Mouse (Mus musculus): ENCODE results near the gene Ilkap.
A peak's percentile ranks its signal among the peaks of the same experiment; 100 is the strongest.

Ilkap gene

GRCm38 (mm10) chr1:91364822-91365644 lies 33.6 kb downstream of the Ilkap start:
- no peak for DNase-seq (ENCODE audit: low read depth in 2 of 2, low spot score in 2 of 2)

GRCm38 (mm10) chr1:91362113-91362512 lies 36.5 kb downstream of the Ilkap start:
- no peak for DNase-seq (ENCODE audit: low read depth in 2 of 2, low spot score in 2 of 2)

GRCm38 (mm10) chr1:91356105-91356504 lies 42.5 kb downstream of the Ilkap start:
- DNase-seq (ENCODE audit: low read depth in 2 of 2, low spot score in 2 of 2): no peak

GRCm38 (mm10) chr1:91352277-91352676 lies 46.3 kb downstream of the Ilkap start:
- DNase-seq (ENCODE audit: low read depth in 2 of 2, low spot score in 2 of 2): no peak

- no peak for DNase-seq (ENCODE audit: low read depth in 2 of 2, low spot score in 2 of 2)
These were observed 47.4 kb downstream of the Ilkap start for GRCm38 (mm10) chr1:91351249-91351648.

GRCm38 (mm10) chr1:91350841-91351240 lies 47.8 kb downstream of the Ilkap start, which contains the start of gene Klhl30:
Gene Klhl30, plus strand, starts transcription at chr1:91351016.
- DNase-seq (ENCODE audit: low read depth in 2 of 2, low spot score in 2 of 2): no peak

- peak; percentile 30 to 62 for DNase-seq (ENCODE audit: low read depth in 2 of 2, low spot score in 2 of 2)
These were observed 51.7 kb downstream of the Ilkap start for GRCm38 (mm10) chr1:91346892-91347291.

- no peak for DNase-seq (ENCODE audit: low read depth in 2 of 2, low spot score in 2 of 2)
These were observed 53.5 kb downstream of the Ilkap start for GRCm38 (mm10) chr1:91344921-91345685.

- no peak for DNase-seq (ENCODE audit: low read depth in 2 of 2, low spot score in 2 of 2)
These were observed 54.6 kb downstream of the Ilkap start for GRCm38 (mm10) chr1:91344001-91344400.

- no peak for DNase-seq (ENCODE audit: low read depth in 2 of 2, low spot score in 2 of 2)
These were observed 61.3 kb downstream of the Ilkap start for GRCm38 (mm10) chr1:91337355-91337754.

GRCm38 (mm10) chr1:91333582-91333981 lies 65.0 kb downstream of the Ilkap start:
- DNase-seq (ENCODE audit: low read depth in 2 of 2, low spot score in 2 of 2): no peak

GRCm38 (mm10) chr1:91332102-91332501 lies 66.5 kb downstream of the Ilkap start:
- DNase-seq (ENCODE audit: low read depth in 2 of 2, low spot score in 2 of 2): no peak

- no peak for DNase-seq (ENCODE audit: low read depth in 2 of 2, low spot score in 2 of 2)
These were observed 73.0 kb downstream of the Ilkap start for GRCm38 (mm10) chr1:91325488-91326042.

- no peak for DNase-seq (ENCODE audit: low read depth in 2 of 2, low spot score in 2 of 2)
These were observed 74.0 kb downstream of the Ilkap start for GRCm38 (mm10) chr1:91324646-91325045.

Data from CD8-positive naive resting alpha-beta T cell, adult 2 months (primary cell).